Mouse (Mus musculus) embryonic facial prominence, embryonic 13.5 days (tissue): ENCODE data around the gene Hoxa6. TPM values are rescaled to one million over a fixed set of nuclear protein-coding genes. Genes with fewer than 3 reads are reported as not detected.
A peak's percentile ranks its signal among the peaks of the same experiment; 100 is the strongest.

ENCODE experiments used
- ATAC-seq: fragments of 200-750 bp; cut with Nextera tagmentation; 2 replicates; pipeline ENCODE4 v1.8.0; 2017; ENCODE audit warnings: low read depth; ENCODE audit not compliant: insufficient number of reproducible peaks, insufficient read depth, low FRiP score, low TSS enrichment
- H3K27ac ChIP-seq: fragments of 300-500 bp; sonication (generic); 2 replicates; pipeline ENCODE4 v1.5.1; 2015; ENCODE audit warnings: moderate library complexity, mild to moderate bottlenecking, inconsistent platforms
- H3K27me3 ChIP-seq: fragments of 300-500 bp; sonication (generic); 2 replicates; pipeline ENCODE4 v1.6.1; 2015; ENCODE audit warnings: mild to moderate bottlenecking, inconsistent platforms
- H3K36me3 ChIP-seq: fragments of 300-500 bp; sonication (generic); 2 replicates; pipeline ENCODE4 v1.6.1; 2015; ENCODE audit warnings: mild to moderate bottlenecking, inconsistent platforms
- H3K4me1 ChIP-seq: fragments of 300-500 bp; sonication (generic); 2 replicates; pipeline ENCODE4 v1.6.1; 2015; ENCODE audit warnings: inconsistent platforms
- H3K4me2 ChIP-seq: fragments of 300-500 bp; sonication (generic); 2 replicates; pipeline ENCODE4 v1.6.1; 2015; ENCODE audit warnings: moderate library complexity, mild to moderate bottlenecking, inconsistent platforms
- H3K4me3 ChIP-seq: fragments of 300-500 bp; sonication (generic); 2 replicates; pipeline ENCODE4 v1.5.1; 2015; ENCODE audit warnings: mild to moderate bottlenecking, inconsistent platforms
- H3K9ac ChIP-seq: fragments of 300-500 bp; sonication (generic); 2 replicates; pipeline ENCODE4 v1.6.1; 2015; ENCODE audit warnings: mild to moderate bottlenecking, inconsistent platforms
- H3K9me3 ChIP-seq: fragments of 300-500 bp; sonication (generic); 2 replicates; pipeline ENCODE4 v1.6.1; 2016; ENCODE audit warnings: inconsistent platforms
- WGBS: fragments of 180-500 bp; shearing (Covaris S2); methylation state at CpG from one replicate; pipeline ENCODE4 v1.1.7; 2015; ENCODE audit warnings: mixed read lengths; 5-methylcytosine and 5-hydroxymethylcytosine counted together
- polyA plus RNA-seq: library from polyadenylated mRNA; unstranded; fragments of >200 nt; fragmentation: Nextera tagmentation; extraction: Ambion mirVana; gene quantifications from 2 replicates; pipeline ENCODE4 v1.2.1, GENCODE M21; 2015

Gene Hoxa6
- polyA plus RNA-seq, 1 experiment from 2014 or later, result 0.81 TPM

- H3K9ac ChIP-seq, result no peak overlapping the region
- no peaks in the 10 kb centered on the region for H3K36me3 ChIP-seq
- peaks cover 12% of the 10 kb centered on the region for H3K4me1 ChIP-seq
- no peak for ATAC-seq
- H3K9me3 ChIP-seq, result no peaks in the 10 kb centered on the region
- H3K27ac ChIP-seq, result no peak overlapping the region
- H3K27me3 ChIP-seq, result peaks cover 99% of the 10 kb centered on the region
- no peak overlapping the region for H3K4me3 ChIP-seq
- 2% methylated on average over 24 of the region's 24 CpGs for WGBS
- no peak overlapping the region for H3K4me2 ChIP-seq
Measured at GRCm38 (mm10) chr6:52223939-52224760, 15.6 kb upstream of the Hoxa6 start.

- H3K36me3 ChIP-seq, result no peaks in the 10 kb centered on the region
- H3K9ac ChIP-seq, result no peak overlapping the region
- H3K4me2 ChIP-seq, result no peak overlapping the region
- no peaks in the 10 kb centered on the region for H3K9me3 ChIP-seq
- H3K4me1 ChIP-seq, result peaks cover 10% of the 10 kb centered on the region
- H3K4me3 ChIP-seq, result no peak overlapping the region
- no peak overlapping the region for H3K27ac ChIP-seq
- no peak for ATAC-seq
- H3K27me3 ChIP-seq, result peaks cover 100% of the 10 kb centered on the region
- 11% methylated on average over 13 of the region's 13 CpGs for WGBS
Measured at GRCm38 (mm10) chr6:52222729-52223128, 14.2 kb upstream of the Hoxa6 start.

GRCm38 (mm10) chr6:52221993-52222685, 13.6 kb upstream of the Hoxa6 start:
- H3K4me3 ChIP-seq, result peak overlapping the region; percentile 54
- WGBS, result 6% methylated on average over 21 of the region's 21 CpGs
- no peaks in the 10 kb centered on the region for H3K36me3 ChIP-seq
- peaks cover 16% of the 10 kb centered on the region for H3K4me1 ChIP-seq
- peak overlapping the region; percentile 67; the same call in 1 of the 2 replicates for H3K9ac ChIP-seq
- H3K27me3 ChIP-seq, result peaks cover 100% of the 10 kb centered on the region
- no peak overlapping the region for H3K27ac ChIP-seq
- H3K4me2 ChIP-seq, result peak overlapping the region; percentile 86
- H3K9me3 ChIP-seq, result no peaks in the 10 kb centered on the region
- no peak; the same call in 1 of the 2 replicates for ATAC-seq

GRCm38 (mm10) chr6:52221337-52221992, 12.9 kb upstream of the Hoxa6 start, which contains the start of gene Hoxa7:
TSS of gene Hoxa7 (minus strand) at chr6:52221854.
- WGBS, result 1% methylated on average over 46 of the region's 46 CpGs
- Histone ChIP-seq H3K4me1 (peaks cover 21% of the 10 kb centered on the region), H3K9me3 (no peaks in the 10 kb centered on the region), H3K27me3 (peaks cover 100% of the 10 kb centered on the region), H3K4me3 (peak within 1 kb of the TSS; percentile 54), H3K27ac (no peak within 1 kb of the TSS), H3K36me3 (no peaks in the 10 kb centered on the region), H3K4me2 (peak within 1 kb of the TSS; percentile 86), H3K9ac (peak within 1 kb of the TSS; percentile 67)
- no peak for ATAC-seq

GRCm38 (mm10) chr6:52220865-52221310, 12.4 kb upstream of the Hoxa6 start:
- no peaks in the 10 kb centered on the region for H3K36me3 ChIP-seq
- no peak overlapping the region for H3K27ac ChIP-seq
- peaks cover 21% of the 10 kb centered on the region for H3K4me1 ChIP-seq
- ATAC-seq, result no peak
- H3K27me3 ChIP-seq, result peaks cover 100% of the 10 kb centered on the region
- peak overlapping the region; percentile 86 for H3K4me2 ChIP-seq
- H3K9me3 ChIP-seq, result no peaks in the 10 kb centered on the region
- 5% methylated on average over 12 of the region's 12 CpGs for WGBS
- H3K4me3 ChIP-seq, result peak overlapping the region; percentile 54
- no peak overlapping the region for H3K9ac ChIP-seq

GRCm38 (mm10) chr6:52220003-52220864, 11.7 kb upstream of the Hoxa6 start:
- Histone ChIP-seq H3K4me3 (no peak overlapping the region), H3K4me2 (no peak overlapping the region), H3K27ac (no peak overlapping the region), H3K36me3 (no peaks in the 10 kb centered on the region), H3K27me3 (peaks cover 100% of the 10 kb centered on the region), H3K9ac (no peak overlapping the region), H3K4me1 (peaks cover 23% of the 10 kb centered on the region), H3K9me3 (no peaks in the 10 kb centered on the region)
- WGBS, result 10% methylated on average over 32 of the region's 32 CpGs
- no peak for ATAC-seq

GRCm38 (mm10) chr6:52219234-52219942, 10.9 kb upstream of the Hoxa6 start:
- Histone ChIP-seq H3K9ac (no peak overlapping the region), H3K4me1 (peaks cover 23% of the 10 kb centered on the region)

GRCm38 (mm10) chr6:52218643-52219215, 10.2 kb upstream of the Hoxa6 start:
- no peak overlapping the region for H3K4me3 ChIP-seq

More at GRCm38 (mm10) chr6:52219234-52219942, 10.9 kb upstream of the Hoxa6 start:
- no peak for ATAC-seq
- Histone ChIP-seq H3K9me3 (no peaks in the 10 kb centered on the region), H3K4me3 (no peak overlapping the region), H3K4me2 (no peak overlapping the region), H3K36me3 (no peaks in the 10 kb centered on the region), H3K27me3 (peaks cover 100% of the 10 kb centered on the region), H3K27ac (no peak overlapping the region)
- 19% methylated on average over 9 of the region's 9 CpGs for WGBS

GRCm38 (mm10) chr6:52217895-52218642, 9.5 kb upstream of the Hoxa6 start:
- Histone ChIP-seq H3K4me1 (peaks cover 25% of the 10 kb centered on the region), H3K4me2 (peak overlapping the region; percentile 51; the same call in 1 of the 2 replicates), H3K36me3 (no peaks in the 10 kb centered on the region), H3K27me3 (peaks cover 100% of the 10 kb centered on the region), H3K9ac (no peak overlapping the region), H3K27ac (no peak overlapping the region), H3K9me3 (no peaks in the 10 kb centered on the region), H3K4me3 (peak overlapping the region; percentile 30; the same call in 1 of the 2 replicates)
- 4% methylated on average over 23 of the region's 23 CpGs for WGBS
- no peak for ATAC-seq

More at GRCm38 (mm10) chr6:52218643-52219215, 10.2 kb upstream of the Hoxa6 start:
- Histone ChIP-seq H3K9ac (no peak overlapping the region), H3K4me1 (peaks cover 23% of the 10 kb centered on the region), H3K27me3 (peaks cover 100% of the 10 kb centered on the region), H3K4me2 (no peak overlapping the region), H3K27ac (no peak overlapping the region), H3K9me3 (no peaks in the 10 kb centered on the region), H3K36me3 (no peaks in the 10 kb centered on the region)
- WGBS, result 7% methylated on average over 14 of the region's 14 CpGs
- ATAC-seq, result no peak

GRCm38 (mm10) chr6:52217459-52217768, 8.9 kb upstream of the Hoxa6 start:
- Histone ChIP-seq H3K4me3 (peak overlapping the region; percentile 30), H3K4me2 (peak overlapping the region; percentile 51), H3K27ac (no peak overlapping the region), H3K36me3 (no peaks in the 10 kb centered on the region), H3K9ac (no peak overlapping the region), H3K27me3 (peaks cover 100% of the 10 kb centered on the region), H3K9me3 (no peaks in the 10 kb centered on the region), H3K4me1 (peaks cover 27% of the 10 kb centered on the region)
- WGBS, result under 1% methylated on average over 25 of the region's 25 CpGs
- ATAC-seq, result no peak
